Mouse (Mus musculus) heart, adult 2 months (tissue): ENCODE data around the gene Prss16.

ENCODE experiments used
- CTCF ChIP-seq: fragments of 200-600 bp; IDR thresholded peaks from 2 replicates; pipeline ENCODE4 v1.8.1; 2022; ENCODE audit warnings: antibody characterized with exemption, mild to moderate bottlenecking, moderate library complexity
- POLR2A ChIP-seq: fragments of 200-500 bp; IDR thresholded peaks from 2 replicates; pipeline ENCODE4 v1.6.1; 2011; ENCODE audit warnings: mild to moderate bottlenecking, low read depth, low read length, control low read depth; ENCODE audit not compliant: insufficient read depth

DNA sequence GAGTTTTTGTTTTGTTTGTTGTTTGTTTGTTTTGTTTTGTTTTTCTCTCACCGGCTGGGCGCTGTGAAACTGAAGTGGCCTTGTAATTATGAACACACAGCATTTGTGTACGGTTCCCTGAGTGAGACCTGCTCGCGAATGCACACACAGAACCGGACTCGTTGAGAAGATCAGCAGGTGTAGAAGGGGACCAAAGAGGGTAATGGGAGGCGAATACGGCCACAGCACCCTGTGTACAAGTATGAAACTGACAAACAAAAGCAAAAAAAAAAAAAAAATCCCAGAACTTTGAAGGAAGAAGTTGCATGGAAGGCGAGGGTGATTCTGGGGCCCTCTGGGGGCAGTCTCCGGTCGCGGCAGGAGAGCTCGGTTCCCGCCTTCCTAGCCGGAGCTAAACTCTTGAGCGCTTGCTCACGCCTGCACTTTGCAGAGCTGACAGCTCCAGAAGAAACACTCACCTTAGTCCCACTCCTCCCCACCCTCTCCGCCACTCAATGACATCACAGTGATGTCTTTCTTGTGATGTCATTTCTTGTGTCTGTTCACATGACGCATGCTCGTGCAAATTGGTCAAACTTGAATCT is 14.1 kb downstream of the Prss16 start:
- TF ChIP-seq POLR2A (no peak), CTCF (peak; percentile 43)
